Mouse (Mus musculus): ENCODE measurements at regions not wholly inside any gene's neighbourhood (a gene's known extent, or its start where the extent isn't known, plus 50 kb on each side); places are given as distances from the start of the nearest gene placed in this dataset.

GRCm38 (mm10) chr10:70738686-70739085, 82.9 kb upstream of the Phyhipl start:
- DNase-seq: no peak

- no peak for DNase-seq
These were observed 78.2 kb upstream of the Phyhipl start for GRCm38 (mm10) chr10:70733956-70734355.

GRCm38 (mm10) chr10:70733478-70733877, 77.7 kb upstream of the Phyhipl start:
- DNase-seq: no peak

GRCm38 (mm10) chr10:70725091-70725490, 69.3 kb upstream of the Phyhipl start:
- no peak for DNase-seq

GRCm38 (mm10) chr10:70722783-70723182, 67.0 kb upstream of the Phyhipl start:
- DNase-seq: no peak

- DNase-seq: no peak
These were observed 66.6 kb upstream of the Phyhipl start for GRCm38 (mm10) chr10:70722381-70722780.

GRCm38 (mm10) chr10:70717464-70717863, 61.7 kb upstream of the Phyhipl start:
- no peak for DNase-seq

- DNase-seq: no peak
These were observed 61.3 kb upstream of the Phyhipl start for GRCm38 (mm10) chr10:70717025-70717424.

GRCm38 (mm10) chr10:70713306-70713705, 57.5 kb upstream of the Phyhipl start:
- DNase-seq: no peak

GRCm38 (mm10) chr10:70708806-70709205, 53.0 kb upstream of the Phyhipl start:
- no peak for DNase-seq

Data from thymus, adult 18-20 months (tissue).